Mouse (Mus musculus): Measurements from ENCODE around the gene Pdcd5.

Pdcd5 gene

DNA sequence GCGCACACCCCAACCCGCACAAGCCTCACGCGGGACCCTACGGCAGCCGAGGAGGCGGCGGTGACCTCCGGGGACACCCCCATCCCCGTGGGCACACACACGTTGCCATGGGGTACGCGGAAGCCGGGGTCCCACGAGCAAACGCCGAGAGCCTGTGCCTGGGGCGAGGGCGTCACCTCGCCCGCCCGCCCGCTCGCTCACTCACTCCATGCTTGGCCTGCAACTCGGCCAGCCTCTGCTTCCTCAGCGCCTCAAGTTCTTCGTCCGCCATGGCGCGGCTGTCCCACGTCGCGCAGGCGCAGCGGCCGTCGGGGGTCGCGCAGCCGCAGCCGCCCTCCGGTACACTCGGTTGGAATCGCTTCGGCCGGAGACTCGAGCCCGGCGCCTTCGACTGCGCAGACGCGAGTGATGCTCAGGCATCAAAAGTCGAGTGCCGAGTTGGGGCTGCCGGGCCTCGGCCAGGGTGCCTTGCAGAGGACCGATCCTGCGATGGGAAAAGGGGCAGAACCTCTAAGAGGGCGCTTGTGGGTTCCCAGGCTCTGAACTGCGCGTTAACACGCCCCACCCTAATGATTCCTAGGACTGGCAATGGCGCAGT, at the start of gene Pdcd5:
Pdcd5 (minus strand) TSS at position 421 of the 598 bp plus-strand sequence.
- in situ Hi-C loops (cut with MboI; ENCODE audit: low pct_unique_long_range_greater_than_20kb in 1 of 2, low sequenced_read_pairs in 2 of 2, unreplicated experiment in 1 of 2): no loop called here

DNA sequence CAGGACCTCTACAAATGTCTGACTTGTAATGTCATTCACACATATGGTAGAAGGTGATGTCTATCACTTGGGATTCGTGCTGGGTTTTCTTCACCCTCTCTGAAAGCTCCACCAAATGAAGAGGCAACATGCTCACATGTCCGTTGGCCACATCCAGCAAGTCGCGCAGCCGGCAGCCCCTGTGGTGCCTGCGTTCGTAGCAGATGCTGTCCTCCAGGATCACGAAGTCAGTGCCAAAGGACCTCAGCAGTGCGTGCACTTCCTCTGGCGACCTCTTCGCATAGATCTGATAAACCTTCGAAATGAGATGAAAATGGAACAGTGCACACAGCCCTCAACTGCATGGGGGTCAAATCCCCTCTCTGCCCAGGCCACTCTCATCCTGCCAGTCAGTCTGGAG, 45.3 kb upstream of the Pdcd5 start:
- in situ Hi-C loops (cut with MboI; ENCODE audit: low pct_unique_long_range_greater_than_20kb in 1 of 2, low sequenced_read_pairs in 2 of 2, unreplicated experiment in 1 of 2): no loop called here

- in situ Hi-C loops (cut with MboI; ENCODE audit: low pct_unique_long_range_greater_than_20kb in 1 of 2, low sequenced_read_pairs in 2 of 2, unreplicated experiment in 1 of 2): no loop called here
These were observed 44.8 kb upstream of the Pdcd5 start for GRCm38 (mm10) chr7:35692117-35692516.

GRCm38 (mm10) chr7:35688781-35689349, 41.5 kb upstream of the Pdcd5 start:
- in situ Hi-C loops (cut with MboI; ENCODE audit: low pct_unique_long_range_greater_than_20kb in 1 of 2, low sequenced_read_pairs in 2 of 2, unreplicated experiment in 1 of 2): no loop called here

- in situ Hi-C loops (cut with MboI; ENCODE audit: low pct_unique_long_range_greater_than_20kb in 1 of 2, low sequenced_read_pairs in 2 of 2, unreplicated experiment in 1 of 2): no loop called here
These were observed 41.0 kb upstream of the Pdcd5 start for GRCm38 (mm10) chr7:35688276-35688675.

DNA sequence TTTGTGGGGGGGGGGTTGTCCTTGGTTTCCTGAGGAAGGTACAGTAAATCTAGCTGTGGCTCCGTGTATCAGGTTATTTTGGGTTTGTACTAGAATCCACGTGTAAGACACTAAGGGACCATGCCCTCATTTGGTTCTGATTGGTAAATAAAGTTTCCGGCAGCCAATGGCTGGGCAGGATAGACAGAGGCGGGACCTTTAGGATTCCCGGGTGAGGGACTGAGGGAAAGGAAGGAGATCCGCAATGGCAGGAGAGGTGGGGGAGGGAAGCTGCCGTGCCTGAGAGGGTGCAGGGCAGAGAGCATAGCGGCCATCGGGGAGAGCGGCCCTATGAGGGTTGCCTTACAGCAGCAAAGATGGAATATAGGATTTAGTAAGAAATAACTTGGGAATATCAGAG, 39.9 kb upstream of the Pdcd5 start:
- in situ Hi-C loops (cut with MboI; ENCODE audit: low pct_unique_long_range_greater_than_20kb in 1 of 2, low sequenced_read_pairs in 2 of 2, unreplicated experiment in 1 of 2): no loop called here

DNA sequence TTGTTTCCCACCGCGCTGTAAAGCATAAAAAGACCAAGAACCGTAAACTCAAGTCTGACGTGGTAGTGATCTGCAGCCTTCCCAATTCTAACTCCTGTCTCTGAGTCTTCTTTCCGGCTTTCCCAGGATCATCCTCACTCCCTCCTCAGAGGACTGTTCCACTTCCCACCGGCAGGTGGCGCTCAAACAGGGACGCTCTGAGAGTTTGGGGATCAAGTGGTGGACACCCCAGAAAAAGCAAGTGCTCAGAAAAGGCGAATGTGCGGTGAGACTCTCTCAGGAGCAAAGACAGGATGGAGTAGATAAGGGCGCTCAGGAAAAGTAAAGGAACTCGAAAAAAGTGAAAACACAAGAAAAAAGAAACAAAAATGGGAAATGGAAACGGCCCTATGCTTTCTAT, 39.4 kb upstream of the Pdcd5 start:
- in situ Hi-C loops (cut with MboI; ENCODE audit: low pct_unique_long_range_greater_than_20kb in 1 of 2, low sequenced_read_pairs in 2 of 2, unreplicated experiment in 1 of 2): no loop called here

DNA sequence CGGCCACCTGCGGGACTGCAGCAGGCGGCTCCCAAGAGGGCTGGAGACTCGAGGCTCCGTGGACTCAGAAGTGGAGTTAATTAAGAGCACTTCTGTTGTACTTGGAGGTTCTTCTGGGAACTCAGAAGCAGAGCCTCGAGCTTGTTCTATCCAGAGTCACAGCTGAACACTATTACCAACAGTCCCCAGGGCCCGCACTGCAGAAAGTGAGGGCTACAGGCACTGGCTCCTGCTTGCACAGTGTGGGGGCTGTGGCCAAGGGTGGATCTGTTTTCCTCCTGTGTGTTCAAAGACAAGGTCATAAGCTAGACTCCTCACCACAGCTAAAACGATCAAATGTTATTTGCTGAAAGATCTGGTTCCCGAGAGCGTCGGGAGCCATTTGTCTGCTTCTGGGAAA, 38.9 kb upstream of the Pdcd5 start:
- in situ Hi-C loops (cut with MboI; ENCODE audit: low pct_unique_long_range_greater_than_20kb in 1 of 2, low sequenced_read_pairs in 2 of 2, unreplicated experiment in 1 of 2): no loop called here

GRCm38 (mm10) chr7:35683409-35684122, 36.2 kb upstream of the Pdcd5 start:
- in situ Hi-C loops (cut with MboI; ENCODE audit: low pct_unique_long_range_greater_than_20kb in 1 of 2, low sequenced_read_pairs in 2 of 2, unreplicated experiment in 1 of 2): no loop called here

DNA sequence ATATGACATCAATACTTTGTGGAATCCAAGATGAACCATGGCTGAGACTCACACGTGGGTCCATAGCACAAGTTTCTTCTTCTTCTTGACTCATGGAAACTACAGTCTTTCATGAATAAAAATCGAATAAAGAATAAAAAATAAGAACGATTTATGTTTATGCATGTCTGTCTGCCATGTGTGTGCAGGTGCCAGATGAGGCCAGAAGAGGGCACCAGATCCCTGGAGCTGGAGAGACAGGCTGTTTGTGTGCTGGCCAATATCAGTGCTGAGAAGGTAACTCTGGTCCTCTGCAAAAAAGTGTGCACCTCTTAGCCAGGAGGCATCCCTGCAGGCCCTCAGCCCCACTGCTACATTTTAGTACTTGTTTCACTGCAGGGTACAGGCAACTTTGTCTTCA, 34.2 kb upstream of the Pdcd5 start:
- in situ Hi-C loops (cut with MboI; ENCODE audit: low pct_unique_long_range_greater_than_20kb in 1 of 2, low sequenced_read_pairs in 2 of 2, unreplicated experiment in 1 of 2): no loop called here

DNA sequence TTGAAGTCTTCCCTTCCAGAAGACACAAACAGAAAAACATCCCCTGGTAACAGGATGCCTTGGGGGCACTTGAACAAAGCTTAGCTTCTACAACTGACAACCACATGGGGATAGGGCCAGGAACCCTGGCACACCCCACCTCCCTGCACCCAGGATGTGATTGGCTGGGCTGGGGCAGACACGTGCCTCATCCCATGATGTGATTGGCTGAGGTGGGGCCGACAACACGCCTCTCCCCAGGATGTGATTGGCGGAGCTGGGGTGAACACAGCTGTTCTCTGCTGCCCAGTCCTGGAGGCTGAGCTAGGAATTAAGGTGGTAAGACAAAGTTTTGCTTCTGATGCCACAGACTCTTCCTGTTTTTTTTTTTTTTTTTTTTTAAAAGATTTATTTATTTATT, 31.7 kb upstream of the Pdcd5 start:
- in situ Hi-C loops (cut with MboI; ENCODE audit: low pct_unique_long_range_greater_than_20kb in 1 of 2, low sequenced_read_pairs in 2 of 2, unreplicated experiment in 1 of 2): no loop called here

DNA sequence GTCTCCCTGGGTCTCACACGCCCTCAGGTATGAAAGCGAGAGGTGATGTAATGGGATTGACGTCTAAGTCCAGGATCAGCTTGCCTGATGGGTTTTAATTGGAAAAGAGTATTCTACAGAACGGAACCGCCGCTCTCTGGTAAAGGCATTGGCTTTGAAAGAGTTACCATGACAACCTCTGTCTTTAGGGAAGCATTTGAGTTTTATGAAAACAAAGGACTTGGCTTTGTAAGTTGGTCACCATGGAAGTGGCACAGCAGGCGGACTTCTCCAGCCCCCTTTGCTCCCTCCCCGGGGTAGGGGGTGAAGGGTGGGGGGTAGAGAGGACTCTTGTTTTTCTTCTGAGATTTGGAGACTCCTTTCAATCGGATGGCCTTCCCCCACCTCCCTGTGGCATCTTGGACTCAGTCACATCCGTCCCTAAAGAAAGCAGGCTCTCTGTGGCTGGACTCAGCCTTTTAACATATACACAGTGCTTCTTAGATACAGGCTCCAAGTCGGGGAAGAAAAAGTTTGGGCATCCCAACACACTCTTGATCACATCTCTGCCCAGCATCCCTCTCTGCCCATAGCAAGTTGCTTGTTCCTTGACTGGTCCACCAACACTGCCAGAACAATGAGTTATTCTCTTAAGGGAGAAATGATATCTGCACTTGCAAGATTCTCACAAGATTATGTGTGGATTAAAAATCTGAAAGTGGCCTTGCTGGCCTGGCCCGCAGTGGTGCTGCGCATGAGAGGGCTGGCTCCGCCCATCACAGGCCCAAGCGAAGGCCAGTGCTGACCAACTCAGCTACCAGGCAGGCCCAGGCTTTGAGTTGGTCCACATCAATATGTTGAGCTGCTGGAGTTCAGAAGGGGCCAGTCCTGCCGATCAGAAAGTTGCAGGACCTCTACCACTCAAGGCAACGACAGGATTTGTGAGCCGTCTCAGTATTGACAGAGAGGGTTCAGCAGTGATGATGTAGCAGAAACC, 21.0 kb upstream of the Pdcd5 start:
- in situ Hi-C loops (cut with MboI; ENCODE audit: low pct_unique_long_range_greater_than_20kb in 1 of 2, low sequenced_read_pairs in 2 of 2, unreplicated experiment in 1 of 2): no loop called here

- in situ Hi-C loops (cut with MboI; ENCODE audit: low pct_unique_long_range_greater_than_20kb in 1 of 2, low sequenced_read_pairs in 2 of 2, unreplicated experiment in 1 of 2): no loop called here
These were observed 16.6 kb upstream of the Pdcd5 start for GRCm38 (mm10) chr7:35663790-35664376.

- in situ Hi-C loops (cut with MboI; ENCODE audit: low pct_unique_long_range_greater_than_20kb in 1 of 2, low sequenced_read_pairs in 2 of 2, unreplicated experiment in 1 of 2): no loop called here
These were observed 11.9 kb upstream of the Pdcd5 start for GRCm38 (mm10) chr7:35659173-35659572.

GRCm38 (mm10) chr7:35657829-35658228, 10.5 kb upstream of the Pdcd5 start:
- in situ Hi-C loops (cut with MboI; ENCODE audit: low pct_unique_long_range_greater_than_20kb in 1 of 2, low sequenced_read_pairs in 2 of 2, unreplicated experiment in 1 of 2): no loop called here

DNA sequence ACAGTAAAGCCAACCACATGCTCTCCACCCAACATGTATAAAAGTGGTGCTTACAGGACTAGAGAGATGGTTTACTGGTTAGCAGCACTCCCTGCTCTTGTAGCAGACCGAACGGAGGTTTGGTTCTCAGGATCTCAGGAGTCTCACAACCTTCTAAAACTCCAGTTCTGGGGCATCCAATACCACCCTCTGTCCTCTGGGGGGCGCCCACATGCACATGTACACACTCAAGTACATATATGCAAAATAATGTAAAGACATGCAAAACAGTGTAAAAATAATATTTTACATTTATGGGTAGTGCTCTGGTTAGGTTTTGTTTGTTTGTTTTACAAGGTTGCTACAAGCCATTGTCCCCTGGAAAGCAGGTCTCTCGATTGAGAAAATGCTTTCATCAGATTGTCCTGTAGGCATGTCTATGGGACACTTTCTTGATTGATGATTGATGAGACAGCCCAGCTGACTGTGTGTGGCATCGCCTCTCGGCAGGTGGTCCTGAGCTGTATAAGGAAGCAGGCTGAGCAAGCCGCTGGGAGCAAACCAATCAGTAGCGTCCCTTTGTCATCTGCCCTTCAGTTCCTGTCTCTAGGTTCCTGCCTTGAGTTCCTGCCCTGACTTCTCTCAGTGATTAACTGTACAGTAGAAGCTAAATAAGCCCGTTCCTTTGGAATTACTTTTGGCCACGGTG, 4.4 kb upstream of the Pdcd5 start:
- in situ Hi-C loops (cut with MboI; ENCODE audit: low pct_unique_long_range_greater_than_20kb in 1 of 2, low sequenced_read_pairs in 2 of 2, unreplicated experiment in 1 of 2): no loop called here

DNA sequence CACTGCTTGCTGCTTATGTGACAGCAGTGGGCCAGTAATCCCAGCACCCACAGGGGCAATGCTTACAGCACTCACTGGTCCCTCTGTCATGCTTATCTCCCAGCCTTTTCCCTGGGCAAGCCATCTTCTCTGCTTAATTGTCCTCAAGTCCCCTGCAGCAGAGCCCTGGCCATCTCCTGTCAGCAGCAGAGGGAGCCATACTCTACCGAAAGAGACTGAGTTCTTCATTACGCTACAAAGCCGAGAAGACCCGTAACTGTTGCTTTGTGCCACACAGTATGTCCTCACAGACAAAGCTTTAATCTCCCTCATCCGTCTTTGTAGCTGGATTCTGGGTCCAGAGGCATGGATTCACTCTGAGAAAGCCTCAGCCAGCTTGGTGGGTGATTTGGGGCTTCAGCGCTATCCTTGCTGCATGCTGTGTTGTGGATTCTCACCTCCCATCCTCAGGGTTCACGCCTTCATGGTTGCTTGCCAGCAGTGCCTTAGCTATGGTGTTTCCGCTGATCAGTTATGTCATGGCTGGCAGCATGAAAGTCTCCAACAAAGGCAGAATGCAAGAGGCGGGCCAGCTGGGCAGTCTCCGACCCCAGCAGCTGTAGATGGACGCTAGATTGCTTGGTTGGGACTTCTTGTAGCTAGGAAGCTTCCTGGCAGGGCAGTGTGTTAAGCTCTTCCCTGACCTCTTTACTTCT, 3.5 kb upstream of the Pdcd5 start:
- in situ Hi-C loops (cut with MboI; ENCODE audit: low pct_unique_long_range_greater_than_20kb in 1 of 2, low sequenced_read_pairs in 2 of 2, unreplicated experiment in 1 of 2): no loop called here

DNA sequence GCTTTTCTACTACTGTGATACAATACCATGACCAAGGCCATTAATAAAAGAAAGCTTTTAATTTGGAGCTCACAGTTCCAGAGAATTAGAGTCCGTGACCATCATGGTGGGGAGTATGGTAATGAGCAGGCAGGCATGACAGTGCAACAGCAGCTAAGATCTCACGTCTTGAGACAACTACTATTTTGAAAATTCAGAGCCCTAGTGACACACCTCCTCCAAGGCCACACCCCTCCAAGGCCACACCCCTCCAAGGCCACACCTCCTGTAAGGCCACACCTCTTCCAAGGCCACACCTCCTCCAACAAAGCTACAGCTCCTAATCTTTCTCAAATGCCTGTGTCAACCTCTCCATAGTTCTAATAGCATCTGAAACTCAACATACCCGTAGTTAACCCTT, 1.8 kb upstream of the Pdcd5 start:
- in situ Hi-C loops (cut with MboI; ENCODE audit: low pct_unique_long_range_greater_than_20kb in 1 of 2, low sequenced_read_pairs in 2 of 2, unreplicated experiment in 1 of 2): no loop called here

All from mouse embryonic stem cell (cell line).